In genomic region chr14:47373728-47374678, GRCm38 (mm10) we compare ENCODE assay signal across 8 mouse cellular contexts. TPM values are rescaled to one million over a fixed set of nuclear protein-coding genes. Genes with fewer than 3 reads are reported as not detected.
DNase-seq lines count a peak whose midpoint lies in the region; ATAC-seq lines count a peak whose summit lies in the region.

No protein-coding gene starts in this region.

- H3K27ac ChIP-seq in forebrain, embryonic 13.5 days, result no peak overlapping the region
- H3K27ac ChIP-seq in limb, embryonic 12.5 days, result no peak overlapping the region
- H3K27ac ChIP-seq in midbrain, embryonic 12.5 days (replicated peaks), result no peak overlapping the region

- ATAC-seq in CD4-positive, CD25-positive, alpha-beta regulatory T cell, adult 4 months, result peak; percentile 47
- peak; percentile 64 for ATAC-seq in activated CD4-positive, CD25-positive, alpha-beta regulatory T cell, adult 4 months
- no peak for ATAC-seq in forebrain, embryonic 13.5 days
- peak; percentile 80 to 83 for ATAC-seq in hematopoietic stem cell, adult 5-6 weeks (replicated peaks in 1 of 2; ENCODE audit: insufficient read depth in 1 of 2, low FRiP score in 2 of 2, low TSS enrichment in 1 of 2, low read depth in 1 of 2, poor library complexity in 2 of 2, severe bottlenecking in 2 of 2)
- ATAC-seq in limb, embryonic 12.5 days (ENCODE audit: insufficient number of reproducible peaks, insufficient read depth, low FRiP score, low TSS enrichment, low read depth), result peak; percentile 56; the same call in 1 of the 2 replicates
- no peak for ATAC-seq in midbrain, embryonic 12.5 days (ENCODE audit: low FRiP score, low read depth)

- H3K9ac ChIP-seq in forebrain, embryonic 13.5 days, result peak overlapping the region; percentile 16; the same call in 1 of the 2 replicates
- H3K9ac ChIP-seq in limb, embryonic 12.5 days (replicated peaks), result peak overlapping the region; percentile 49
- H3K9ac ChIP-seq in midbrain, embryonic 12.5 days (replicated peaks), result no peak overlapping the region

- H3K36me3 ChIP-seq in forebrain, embryonic 13.5 days (ENCODE audit: poor library complexity, severe bottlenecking), result no peaks in the 10 kb centered on the region
- no peaks in the 10 kb centered on the region for H3K36me3 ChIP-seq in limb, embryonic 12.5 days
- H3K36me3 ChIP-seq in midbrain, embryonic 12.5 days, result no peaks in the 10 kb centered on the region

- H3K4me3 ChIP-seq in forebrain, embryonic 13.5 days, result peak overlapping the region; percentile 24
- peak overlapping the region; percentile 36 for H3K4me3 ChIP-seq in limb, embryonic 12.5 days (replicated peaks)
- peak overlapping the region; percentile 22 for H3K4me3 ChIP-seq in midbrain, embryonic 12.5 days

- DNase-seq in urinary bladder, adult 18-20 months (ENCODE audit: low spot score in 2 of 2), result peak; percentile 77
- DNase-seq in cerebellum, adult 11-12 months, result no peak

- peaks cover 7% of the 10 kb centered on the region for H3K4me1 ChIP-seq in forebrain, embryonic 13.5 days
- peaks cover 9% of the 10 kb centered on the region for H3K4me1 ChIP-seq in limb, embryonic 12.5 days (replicated peaks)
- H3K4me1 ChIP-seq in midbrain, embryonic 12.5 days, result peaks cover 8% of the 10 kb centered on the region

- peak overlapping the region; percentile 55 for H3K4me2 ChIP-seq in forebrain, embryonic 13.5 days
- H3K4me2 ChIP-seq in limb, embryonic 12.5 days, result peak overlapping the region; percentile 67
- H3K4me2 ChIP-seq in midbrain, embryonic 12.5 days (replicated peaks), result peak overlapping the region; percentile 55

- H3K9me3 ChIP-seq in forebrain, embryonic 13.5 days (replicated peaks), result no peaks in the 10 kb centered on the region
- H3K9me3 ChIP-seq in limb, embryonic 12.5 days, result no peaks in the 10 kb centered on the region
- no peaks in the 10 kb centered on the region for H3K9me3 ChIP-seq in midbrain, embryonic 12.5 days

- WGBS in forebrain, embryonic 13.5 days, result 13% methylated on average over 49 of the region's 49 CpGs
- WGBS in limb, embryonic 12.5 days, result 14% methylated on average over 49 of the region's 49 CpGs
- 19% methylated on average over 47 of the region's 49 CpGs for WGBS in midbrain, embryonic 12.5 days

- H3K27me3 ChIP-seq in forebrain, embryonic 13.5 days, result peaks cover 22% of the 10 kb centered on the region
- peaks cover 44% of the 10 kb centered on the region for H3K27me3 ChIP-seq in limb, embryonic 12.5 days
- H3K27me3 ChIP-seq in midbrain, embryonic 12.5 days, result peaks cover 17% of the 10 kb centered on the region

RNA-seq across cellular contexts. Expression of gene Lgals3, which starts 6.5 kb away (rescaled TPM):
- polyA plus RNA-seq in CD4-positive, CD25-positive, alpha-beta regulatory T cell, adult 4 months (2017; shearing (Covaris generic)), result 10 to 100 TPM; 12.5 to 13.6 TPM
- 10 to 100 TPM; 43.2 to 70.4 TPM for polyA plus RNA-seq in activated CD4-positive, CD25-positive, alpha-beta regulatory T cell, adult 4 months (2017; shearing (Covaris generic))
- 0.72 and 0.89 TPM in 2 replicates for polyA plus RNA-seq in forebrain, embryonic 13.5 days (2015; fragmentation: Nextera tagmentation; extraction: Ambion mirVana)
- total RNA-seq in hematopoietic stem cell, adult 5-6 weeks (2017), result 4.8 and 30.8 TPM in 2 replicates
- 0.87 and 4.3 TPM in 2 replicates for polyA plus RNA-seq in limb, embryonic 12.5 days (2016; fragmentation: Nextera tagmentation; extraction: Ambion mirVana)
- polyA plus RNA-seq in midbrain, embryonic 12.5 days (2016; fragmentation: Nextera tagmentation; extraction: Ambion mirVana), result 0.94 and 1.1 TPM in 2 replicates

RNA-seq across cellular contexts. Expression of gene Dlgap5, which starts 44.2 kb away (rescaled TPM):
- polyA plus RNA-seq in CD4-positive, CD25-positive, alpha-beta regulatory T cell, adult 4 months (2017; shearing (Covaris generic)), result 10 to 100 TPM; 11.4 to 13.0 TPM
- 10 to 100 TPM; 14.7 to 15.5 TPM for polyA plus RNA-seq in activated CD4-positive, CD25-positive, alpha-beta regulatory T cell, adult 4 months (2017; shearing (Covaris generic))
- polyA plus RNA-seq in forebrain, embryonic 13.5 days (2015; fragmentation: Nextera tagmentation; extraction: Ambion mirVana), result 42.0 and 45.0 TPM in 2 replicates
- total RNA-seq in hematopoietic stem cell, adult 5-6 weeks (2017), result 41.5 and 60.2 TPM in 2 replicates
- 69.0 and 71.0 TPM in 2 replicates for polyA plus RNA-seq in limb, embryonic 12.5 days (2016; fragmentation: Nextera tagmentation; extraction: Ambion mirVana)
- polyA plus RNA-seq in midbrain, embryonic 12.5 days (2016; fragmentation: Nextera tagmentation; extraction: Ambion mirVana), result 50.0 and 51.0 TPM in 2 replicates

Comparison
In these comparisons a context has a peak if more than half of its experiments do, and no peak if none do; other contexts are left out.
1. ATAC-seq: peak in CD4-positive, CD25-positive, alpha-beta regulatory T cell, adult 4 months (single experiment), activated CD4-positive, CD25-positive, alpha-beta regulatory T cell, adult 4 months (single experiment), hematopoietic stem cell, adult 5-6 weeks (2 of 2) and limb, embryonic 12.5 days (single experiment); none in forebrain, embryonic 13.5 days (single experiment) and midbrain, embryonic 12.5 days (single experiment).
2. Peak in every context shown above with its lines, with median percentiles within 50 percentile points of each other: H3K4me2 ChIP-seq and H3K4me3 ChIP-seq.